Mouse (Mus musculus) cerebellum, adult 11 months (tissue): ENCODE results near the gene Sh3gl2.

Experiments used
- DNase-seq: peaks from one replicate; pipeline ENCODE4 v3.0.0; 2022

The Sh3gl2 gene

GRCm38 (mm10) chr4:85232386-85233381, 27.8 kb downstream of the Sh3gl2 start:
- DNase-seq: no peak

GRCm38 (mm10) chr4:85241675-85242074, 36.7 kb downstream of the Sh3gl2 start:
- no peak for DNase-seq

GRCm38 (mm10) chr4:85242562-85242961, 37.6 kb downstream of the Sh3gl2 start:
- DNase-seq: no peak

GRCm38 (mm10) chr4:85248673-85249072, 43.7 kb downstream of the Sh3gl2 start:
- DNase-seq: no peak

GRCm38 (mm10) chr4:85250271-85250670, 45.3 kb downstream of the Sh3gl2 start:
- no peak for DNase-seq

GRCm38 (mm10) chr4:85250786-85251185, 45.9 kb downstream of the Sh3gl2 start:
- DNase-seq: no peak

- no peak for DNase-seq
These were observed 51.0 kb downstream of the Sh3gl2 start for GRCm38 (mm10) chr4:85255771-85256389.

GRCm38 (mm10) chr4:85256461-85257202, 51.7 kb downstream of the Sh3gl2 start:
- no peak for DNase-seq

- DNase-seq: peak; percentile 81
These were observed 52.9 kb downstream of the Sh3gl2 start for GRCm38 (mm10) chr4:85257771-85258341.

- DNase-seq: peak; percentile 77
These were observed 56.0 kb downstream of the Sh3gl2 start for GRCm38 (mm10) chr4:85260687-85261658.

GRCm38 (mm10) chr4:85262146-85262545, 57.2 kb downstream of the Sh3gl2 start:
- DNase-seq: peak; percentile 68

- no peak for DNase-seq
These were observed 57.7 kb downstream of the Sh3gl2 start for GRCm38 (mm10) chr4:85262606-85263005.

GRCm38 (mm10) chr4:85267456-85267855, 62.5 kb downstream of the Sh3gl2 start:
- no peak for DNase-seq

- no peak for DNase-seq
These were observed 68.0 kb downstream of the Sh3gl2 start for GRCm38 (mm10) chr4:85272877-85273276.

- DNase-seq: no peak
These were observed 68.5 kb downstream of the Sh3gl2 start for GRCm38 (mm10) chr4:85273452-85273851.

- DNase-seq: no peak
These were observed 78.2 kb downstream of the Sh3gl2 start for GRCm38 (mm10) chr4:85283151-85283550.

GRCm38 (mm10) chr4:85289990-85290389, 85.1 kb downstream of the Sh3gl2 start:
- DNase-seq: no peak

- DNase-seq: no peak
These were observed 86.4 kb downstream of the Sh3gl2 start for GRCm38 (mm10) chr4:85291296-85291695.

- DNase-seq: no peak
These were observed 88.4 kb downstream of the Sh3gl2 start for GRCm38 (mm10) chr4:85293368-85293767.

- no peak for DNase-seq
These were observed 95.9 kb downstream of the Sh3gl2 start for GRCm38 (mm10) chr4:85300610-85301405.
